Mouse (Mus musculus) kidney, adult 2 months (tissue): ENCODE measurements around the gene Sec16a.

Experiments
- CTCF ChIP-seq: fragments of 200-500 bp; conservative IDR thresholded peaks from 2 replicates; pipeline ENCODE4 v1.5.1; 2011; ENCODE audit warnings: low read depth, mild to moderate bottlenecking, control low read depth, low read length, moderate library complexity, mixed read lengths; ENCODE audit not compliant: insufficient read depth, insufficient read length
- POLR2A ChIP-seq: fragments of 200-500 bp; IDR thresholded peaks from one replicate; pipeline ENCODE4 v1.6.1; 2011; ENCODE audit warnings: low read depth, low read length, control low read depth

DNA sequence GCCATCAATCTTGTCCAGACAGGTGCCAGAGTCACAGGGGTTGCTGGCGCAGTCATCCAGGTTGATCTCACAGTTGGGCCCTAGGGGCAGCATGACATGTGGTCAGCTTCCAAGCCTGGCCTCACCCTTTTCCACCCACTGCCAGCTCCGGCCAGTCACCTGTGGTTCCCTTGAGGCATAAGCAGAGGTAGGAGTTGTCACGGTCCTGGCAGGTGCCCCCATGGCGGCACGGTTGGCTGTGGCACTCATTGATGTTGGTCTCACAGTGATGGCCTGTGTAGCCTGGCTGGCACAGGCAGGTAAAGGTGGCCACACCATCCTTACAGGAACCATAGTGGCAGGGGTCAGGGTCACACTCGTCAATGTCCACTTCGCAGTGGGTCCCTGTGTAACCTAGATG, 32.9 kb upstream of the Sec16a start:
- TF ChIP-seq CTCF, result no peak
- no peak for TF ChIP-seq POLR2A
